Mouse (Mus musculus) olfactory bulb, adult 2 months (tissue): ENCODE measurements around the gene Rufy1.

Experiments
- CTCF ChIP-seq: fragments of 200-500 bp; IDR thresholded peaks from 2 replicates; pipeline ENCODE4 v1.5.1; 2012; ENCODE audit warnings: low read depth, mild to moderate bottlenecking, low read length, moderate library complexity; ENCODE audit not compliant: insufficient read depth
- POLR2A ChIP-seq: fragments of 200-500 bp; IDR thresholded peaks from 2 replicates; pipeline ENCODE4 v1.6.1; 2012; ENCODE audit warnings: mild to moderate bottlenecking, low read depth, low read length, moderate library complexity; ENCODE audit not compliant: insufficient read depth

DNA sequence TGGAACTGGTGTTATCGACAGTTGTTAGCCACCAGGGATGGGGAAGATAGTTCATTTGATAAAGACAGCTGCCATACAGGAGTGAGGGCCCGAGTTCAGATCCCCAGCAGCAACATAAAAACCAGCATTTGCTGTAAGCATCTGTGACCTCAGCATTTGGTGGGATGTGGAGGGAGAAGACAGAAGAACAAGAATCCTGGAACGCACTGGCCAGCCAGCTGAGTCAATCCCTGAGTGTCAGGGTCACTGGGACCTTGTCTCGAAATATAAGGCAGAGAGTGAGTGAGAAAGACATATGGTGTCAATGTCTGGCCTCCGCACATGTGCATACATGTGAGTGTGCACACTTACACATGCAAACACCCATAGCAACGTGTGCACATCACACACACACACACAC, 9.8 kb upstream of the Rufy1 start:
- TF ChIP-seq CTCF (no peak), POLR2A (no peak)
